Mouse (Mus musculus) intestine, postnatal 0 days (tissue): ENCODE results near the gene Rbm12b1. TPM values are rescaled to one million over a fixed set of nuclear protein-coding genes. Genes with fewer than 3 reads are reported as not detected.
A peak's percentile ranks its signal among the peaks of the same experiment; 100 is the strongest.
"Not testable (repeated sequence)": the region's sequence is repeated elsewhere in the genome, so short reads cannot be mapped to it uniquely, and the experiment has no call there.

ENCODE experiments used
- ATAC-seq: fragments of 200-750 bp; cut with Nextera tagmentation; 2 replicates; pipeline ENCODE4 v1.8.0; 2017; ENCODE audit warnings: mild to moderate bottlenecking, moderate TSS enrichment, moderate library complexity
- H3K27ac ChIP-seq: fragments of 300-500 bp; sonication (generic); 2 replicates; pipeline ENCODE4 v1.5.1; 2014; ENCODE audit warnings: mild to moderate bottlenecking, low read depth, low read length, moderate library complexity
- H3K27me3 ChIP-seq: fragments of 300-500 bp; sonication (generic); replicated peaks from 2 replicates; pipeline ENCODE4 v1.6.1; 2014; ENCODE audit warnings: low read length, mixed read lengths; ENCODE audit not compliant: control insufficient read depth, insufficient read depth
- H3K36me3 ChIP-seq: fragments of 300-500 bp; sonication (generic); 2 replicates; pipeline ENCODE4 v1.6.1; 2014; ENCODE audit warnings: mild to moderate bottlenecking, moderate library complexity; ENCODE audit not compliant: control insufficient read depth, insufficient read depth
- H3K4me1 ChIP-seq: fragments of 300-500 bp; sonication (generic); replicated peaks from 2 replicates; pipeline ENCODE4 v1.6.1; 2014; ENCODE audit warnings: antibody characterized with exemption, low read length, mixed read lengths; ENCODE audit not compliant: control insufficient read depth, insufficient read depth
- H3K4me2 ChIP-seq: fragments of 300-500 bp; sonication (generic); replicated peaks from 2 replicates; pipeline ENCODE4 v1.6.1; 2014; ENCODE audit warnings: low read depth, mild to moderate bottlenecking, moderate library complexity
- H3K4me3 ChIP-seq: fragments of 300-500 bp; sonication (generic); 2 replicates; pipeline ENCODE4 v1.5.1; 2014; ENCODE audit warnings: low read depth, low read length
- H3K9ac ChIP-seq: fragments of 300-500 bp; sonication (generic); 2 replicates; pipeline ENCODE4 v1.6.1; 2014; ENCODE audit warnings: mild to moderate bottlenecking, low read depth, low read length
- H3K9me3 ChIP-seq: fragments of 300-500 bp; sonication (generic); 2 replicates; pipeline ENCODE4 v1.6.1; 2016; ENCODE audit warnings: mixed run types; ENCODE audit not compliant: control insufficient read depth
- CTCF ChIP-seq: sonication (generic); IDR thresholded peaks from 2 replicates; pipeline ENCODE4 v1.5.1; 2016; ENCODE audit warnings: low read depth, mild to moderate bottlenecking, control low read depth, antibody characterized with exemption, moderate library complexity
- WGBS: fragments of 180-500 bp; shearing (Covaris S2); extraction: QIAGEN DNeasy Blood & Tissue Kit; methylation state at CpG from one replicate; pipeline ENCODE4 v1.1.7; 2014; 5-methylcytosine and 5-hydroxymethylcytosine counted together
- polyA plus RNA-seq: library from polyadenylated mRNA; unstranded; fragments of >200 nt; fragmentation: Nextera tagmentation; extraction: Ambion mirVana; gene quantifications from 2 replicates; pipeline ENCODE4 v1.2.1, GENCODE M21; 2015

The Rbm12b1 gene
- 1.2 and 1.3 TPM in 2 replicates for polyA plus RNA-seq

GRCm38 (mm10) chr4:12140141-12140567 is at the start of gene Rbm12b1:
Gene Rbm12b1 (plus strand): TSS chr4:12140264.
- under 1% methylated on average over 17 of the region's 32 CpGs for WGBS
- H3K4me3 ChIP-seq: peak within 1 kb of the TSS; percentile 36
- ATAC-seq: peak; percentile 96
- peak within 1 kb of the TSS; percentile 68 for H3K4me2 ChIP-seq
- not testable (repeated sequence) for H3K27ac ChIP-seq, H3K36me3 ChIP-seq, H3K4me1 ChIP-seq, H3K27me3 ChIP-seq, H3K9me3 ChIP-seq
- H3K9ac ChIP-seq: 0 out of 2 replicates have a peak within 1 kb of the TSS, but pooled peaks have one; percentile 37

GRCm38 (mm10) chr4:12140592-12141062 is 563 bp downstream of the Rbm12b1 start:
- peak; percentile 84 for ATAC-seq
- WGBS: 6% methylated on average over 24 of the region's 40 CpGs
- not testable (repeated sequence) for H3K27me3 ChIP-seq, H3K4me1 ChIP-seq, H3K9ac ChIP-seq, H3K27ac ChIP-seq, H3K9me3 ChIP-seq, H3K36me3 ChIP-seq
- H3K4me3 ChIP-seq: peak overlapping the region; percentile 36
- peak overlapping the region; percentile 54 for H3K4me2 ChIP-seq

DNA sequence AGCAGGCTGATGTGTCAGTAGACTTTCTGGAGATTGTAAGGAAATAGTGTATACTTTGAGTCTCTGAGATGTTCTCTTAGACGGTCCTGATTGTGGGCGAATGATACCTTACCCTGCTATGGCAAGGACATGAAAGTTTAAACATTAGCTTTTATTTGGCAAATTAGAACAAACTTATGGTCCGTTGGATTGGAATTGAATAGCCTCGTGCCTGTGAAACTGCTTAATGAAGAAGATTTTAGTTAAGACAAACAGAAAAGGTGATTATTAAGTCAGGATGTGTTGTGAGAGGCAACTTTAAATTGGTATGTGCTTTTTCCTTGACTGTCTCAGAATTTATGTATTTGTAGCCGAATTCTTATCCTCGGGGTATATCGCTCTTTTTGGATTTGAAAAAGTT is 1.5 kb downstream of the Rbm12b1 start:
- H3K4me1 ChIP-seq, H3K27me3 ChIP-seq, H3K4me3 ChIP-seq, H3K36me3 ChIP-seq, H3K4me2 ChIP-seq, H3K9me3 ChIP-seq, H3K9ac ChIP-seq, H3K27ac ChIP-seq, ATAC-seq: not testable (repeated sequence)
- WGBS: 92% methylated on average over 6 of the region's 7 CpGs

DNA sequence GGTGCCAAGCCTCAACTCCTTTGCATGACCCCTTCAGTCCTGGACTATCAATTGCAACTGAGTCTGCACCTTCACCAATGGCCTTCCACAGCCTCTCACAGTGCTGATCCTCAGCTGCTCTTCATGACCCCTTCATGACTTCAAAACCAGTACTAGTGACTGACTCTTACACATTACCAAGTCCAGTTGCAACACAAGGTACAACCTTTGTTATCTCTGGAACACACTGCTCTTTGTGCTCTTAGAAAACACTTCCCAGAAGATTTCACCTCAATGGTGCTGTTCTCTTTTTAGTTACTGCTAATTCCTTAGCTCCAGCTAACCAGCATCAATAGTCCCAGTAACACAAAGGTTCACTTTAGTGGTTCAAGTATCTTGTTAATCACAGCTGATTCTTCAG is 7.6 kb downstream of the Rbm12b1 start:
- ATAC-seq: no peak
- Histone ChIP-seq H3K27me3 (no peaks in the 10 kb centered on the region), H3K4me2 (no peak overlapping the region), H3K36me3 (0 out of 2 replicates have a peak, but pooled peaks cover 8% of the 10 kb centered on the region), H3K9me3 (0 out of 2 replicates have a peak, but pooled peaks cover 2% of the 10 kb centered on the region), H3K4me3 (no peak overlapping the region), H3K27ac (no peak overlapping the region), H3K9ac (no peak overlapping the region), H3K4me1 (no peaks in the 10 kb centered on the region)
- TF ChIP-seq CTCF: no peak

- Histone ChIP-seq H3K9me3 (no peaks in the 10 kb centered on the region), H3K36me3 (peaks cover 5% of the 10 kb centered on the region; the same call in 1 of the 2 replicates), H3K27ac (peak overlapping the region; percentile 65), H3K4me3 (peak overlapping the region; percentile 71), H3K4me1 (no peaks in the 10 kb centered on the region), H3K27me3 (no peaks in the 10 kb centered on the region), H3K4me2 (peak overlapping the region; percentile 92), H3K9ac (peak overlapping the region; percentile 84)
- no peak for TF ChIP-seq CTCF
- 17% methylated on average over 9 of the region's 9 CpGs for WGBS
- no peak for ATAC-seq
Measured at GRCm38 (mm10) chr4:12170986-12171317, 30.9 kb downstream of the Rbm12b1 start.

GRCm38 (mm10) chr4:12171318-12172091 is 31.4 kb downstream of the Rbm12b1 start, which contains the start of gene Fam92a:
Gene Fam92a (minus strand): TSS chr4:12172015.
- ATAC-seq: peak; percentile 86
- H3K4me3 ChIP-seq: peak within 1 kb of the TSS; percentile 71
- peak within 1 kb of the TSS; percentile 65 for H3K27ac ChIP-seq
- no peaks in the 10 kb centered on the region; the same call in 1 of the 2 replicates for H3K36me3 ChIP-seq
- under 1% methylated on average over 69 of the region's 74 CpGs for WGBS
- H3K4me1 ChIP-seq: no peaks in the 10 kb centered on the region
- peak within 1 kb of the TSS; percentile 92 for H3K4me2 ChIP-seq
- peak; percentile 23; the same call in 1 of the 2 replicates for TF ChIP-seq CTCF
- no peaks in the 10 kb centered on the region for H3K9me3 ChIP-seq
- no peaks in the 10 kb centered on the region for H3K27me3 ChIP-seq
- peak within 1 kb of the TSS; percentile 84 for H3K9ac ChIP-seq
